Mouse (Mus musculus): Measurements from ENCODE around the gene Zmym6.
"Not testable (repeated sequence)": the region's sequence is repeated elsewhere in the genome, so short reads cannot be mapped to it uniquely, and the experiment has no call there.

Zmym6 gene

GRCm38 (mm10) chr4:127076875-127077548, at the start of gene Zmym6:
TSS of gene Zmym6 (plus strand) at chr4:127077383.
- peak; percentile 85 for DNase-seq (ENCODE audit: low read depth)

GRCm38 (mm10) chr4:127037158-127037557, 40.0 kb upstream of the Zmym6 start:
- DNase-seq (ENCODE audit: low read depth) = no peak

GRCm38 (mm10) chr4:127037908-127038827, 39.0 kb upstream of the Zmym6 start:
- no peak for DNase-seq (ENCODE audit: low read depth)

GRCm38 (mm10) chr4:127038828-127039349, 38.3 kb upstream of the Zmym6 start:
- DNase-seq (ENCODE audit: low read depth) = no peak

- no peak for DNase-seq (ENCODE audit: low read depth)
Observed at GRCm38 (mm10) chr4:127039871-127040483, 37.2 kb upstream of the Zmym6 start.

GRCm38 (mm10) chr4:127043540-127043939, 33.6 kb upstream of the Zmym6 start:
- DNase-seq (ENCODE audit: low read depth) = no peak

- no peak for DNase-seq (ENCODE audit: low read depth)
Observed at GRCm38 (mm10) chr4:127051121-127051520, 26.1 kb upstream of the Zmym6 start.

GRCm38 (mm10) chr4:127053071-127053470, 24.1 kb upstream of the Zmym6 start:
- DNase-seq (ENCODE audit: low read depth) = no peak

GRCm38 (mm10) chr4:127054522-127055198, 22.5 kb upstream of the Zmym6 start:
- DNase-seq (ENCODE audit: low read depth) = no peak

GRCm38 (mm10) chr4:127060585-127061290, 16.4 kb upstream of the Zmym6 start, which contains the start of gene Zmym1:
TSS of gene Zmym1 (minus strand) at chr4:127061152.
- peak; percentile 78 for DNase-seq (ENCODE audit: low read depth)

GRCm38 (mm10) chr4:127064051-127064450, 13.1 kb upstream of the Zmym6 start:
- no peak for DNase-seq (ENCODE audit: low read depth)

GRCm38 (mm10) chr4:127074915-127075314, 2.3 kb upstream of the Zmym6 start:
- no peak for DNase-seq (ENCODE audit: low read depth)

- DNase-seq (ENCODE audit: low read depth) = no peak
Observed at GRCm38 (mm10) chr4:127080806-127081205, 3.6 kb downstream of the Zmym6 start.

GRCm38 (mm10) chr4:127083131-127083530, 5.9 kb downstream of the Zmym6 start:
- DNase-seq (ENCODE audit: low read depth) = no peak

GRCm38 (mm10) chr4:127085761-127086160, 8.6 kb downstream of the Zmym6 start:
- no peak for DNase-seq (ENCODE audit: low read depth)

- no peak for DNase-seq (ENCODE audit: low read depth)
Observed at GRCm38 (mm10) chr4:127091188-127091587, 14.0 kb downstream of the Zmym6 start.

GRCm38 (mm10) chr4:127095090-127095489, 17.9 kb downstream of the Zmym6 start:
- no peak for DNase-seq (ENCODE audit: low read depth)

- not testable (repeated sequence) for DNase-seq (ENCODE audit: low read depth)
Observed at GRCm38 (mm10) chr4:127099552-127099951, 22.4 kb downstream of the Zmym6 start.

- no peak for DNase-seq (ENCODE audit: low read depth)
Observed at GRCm38 (mm10) chr4:127107566-127107965, 30.4 kb downstream of the Zmym6 start.

GRCm38 (mm10) chr4:127110570-127110969, 33.4 kb downstream of the Zmym6 start:
- DNase-seq (ENCODE audit: low read depth) = no peak

GRCm38 (mm10) chr4:127123391-127123790, 46.2 kb downstream of the Zmym6 start, which contains the start of gene Tmem35b:
TSS of gene Tmem35b (plus strand) at chr4:127123691.
- DNase-seq (ENCODE audit: low read depth) = no peak
